Mouse (Mus musculus) CH12.LX (cell line): ENCODE measurements around the gene Dpp6. TPM values are rescaled to one million over a fixed set of nuclear protein-coding genes. Genes with fewer than 3 reads are reported as not detected.

Experiments
- DNase-seq: peaks from one replicate; pipeline ENCODE4 v3.0.0-alpha.2; 2013; ENCODE audit errors: extremely low read depth
- H3K27ac ChIP-seq: 2 replicates; pipeline ENCODE4 v1.5.1; 2012; ENCODE audit warnings: low read depth, mild to moderate bottlenecking, control low read depth, moderate library complexity; ENCODE audit not compliant: insufficient read depth
- H3K27me3 ChIP-seq: replicated peaks from 2 replicates; pipeline ENCODE3; 2012; ENCODE audit warnings: inconsistent platforms
- H3K36me3 ChIP-seq, 2 experiments: replicated peaks in 1 of 2; 2 replicates each; pipeline versions ENCODE3 to v1.6.1; 2012; ENCODE audit warnings: inconsistent platforms in 1 of 2, low read length in 1 of 2, mild to moderate bottlenecking in 1 of 2, mixed read lengths in 1 of 2, moderate library complexity in 1 of 2; ENCODE audit not compliant: control insufficient read depth in 1 of 2, insufficient read depth in 1 of 2
- H3K4me1 ChIP-seq, 2 experiments: 2 replicates each; pipeline ENCODE4 v1.6.1; 2012; ENCODE audit warnings: inconsistent platforms in 1 of 2, moderate library complexity in 1 of 2; ENCODE audit not compliant: insufficient read depth in 2 of 2, control insufficient read depth in 1 of 2
- H3K4me2 ChIP-seq: 2 replicates; pipeline ENCODE4 v1.6.1; 2012; ENCODE audit warnings: low read depth, mild to moderate bottlenecking, control low read depth; ENCODE audit not compliant: poor library complexity, insufficient read depth, severe bottlenecking
- H3K4me3 ChIP-seq, 3 experiments: fragments of 150-350 bp in 1 of 3; sonication (generic) in 1 of 3; replicated peaks in 1 of 3; 2 replicates each; pipeline versions ENCODE3 to v1.5.1; 2011 to 2012; ENCODE audit warnings: low read depth in 2 of 3, low read length in 2 of 3, mild to moderate bottlenecking in 2 of 3, moderate library complexity in 2 of 3, control low read depth in 1 of 3, improper control_type of control experiment in 1 of 3, inconsistent platforms in 1 of 3, mixed read lengths in 1 of 3; ENCODE audit not compliant: poor library complexity in 1 of 3
- H3K79me2 ChIP-seq: replicated peaks from 2 replicates; pipeline ENCODE4 v1.6.1; 2012; ENCODE audit warnings: mild to moderate bottlenecking, moderate library complexity; ENCODE audit not compliant: control insufficient read depth, poor library complexity, insufficient read depth, severe bottlenecking; ENCODE audit errors: extremely low read depth
- H3K9ac ChIP-seq: 2 replicates; pipeline ENCODE4 v1.6.1; 2012; ENCODE audit warnings: low read depth, mild to moderate bottlenecking, control low read depth, moderate library complexity; ENCODE audit not compliant: insufficient read depth
- H3K9me3 ChIP-seq: replicated peaks from 2 replicates; pipeline ENCODE3; 2012; ENCODE audit warnings: low read length, inconsistent platforms, mixed read lengths
- BHLHE40 ChIP-seq: IDR thresholded peaks from 2 replicates; pipeline ENCODE4 v1.6.1; 2011; ENCODE audit warnings: mild to moderate bottlenecking, low read depth, low read length, improper control_type of control experiment
- CHD2 ChIP-seq: IDR thresholded peaks from 2 replicates; pipeline ENCODE4 v1.6.1; 2011; ENCODE audit warnings: low read length, improper control_type of control experiment
- E2F4 ChIP-seq: IDR thresholded peaks from 2 replicates; pipeline ENCODE4 v1.6.1; 2011; ENCODE audit warnings: low read depth, low read length, improper control_type of control experiment; ENCODE audit not compliant: insufficient replicate concordance
- ELF1 ChIP-seq: IDR thresholded peaks from 2 replicates; pipeline ENCODE4 v1.6.1; 2014; ENCODE audit warnings: low read depth, mild to moderate bottlenecking, inconsistent platforms, low read length, improper control_type of control experiment
- EP300 ChIP-seq: IDR thresholded peaks from 2 replicates; pipeline ENCODE4 v1.6.1; 2011; ENCODE audit warnings: low read length, improper control_type of control experiment
- ETS1 ChIP-seq: conservative IDR thresholded peaks from 2 replicates; pipeline ENCODE4 v1.6.1; 2012; ENCODE audit warnings: low read depth, mild to moderate bottlenecking, inconsistent platforms, low read length, improper control_type of control experiment, moderate library complexity
- JUN ChIP-seq: IDR thresholded peaks from 2 replicates; pipeline ENCODE4 v1.6.1; 2011; ENCODE audit warnings: low read depth, mild to moderate bottlenecking, low read length, improper control_type of control experiment, moderate library complexity; ENCODE audit not compliant: insufficient read depth
- JUND ChIP-seq: conservative IDR thresholded peaks from 2 replicates; pipeline ENCODE4 v1.6.1; 2011; ENCODE audit warnings: low read depth, low read length, improper control_type of control experiment
- MAZ ChIP-seq: IDR thresholded peaks from 2 replicates; pipeline ENCODE4 v1.6.1; 2012; ENCODE audit warnings: low read depth, mild to moderate bottlenecking, inconsistent platforms, low read length, improper control_type of control experiment, moderate library complexity
- MEF2A ChIP-seq: IDR thresholded peaks from 2 replicates; pipeline ENCODE4 v1.6.1; 2014; ENCODE audit warnings: low read depth, mild to moderate bottlenecking, inconsistent platforms, low read length, improper control_type of control experiment, borderline replicate concordance
- MYC ChIP-seq: IDR thresholded peaks from 2 replicates; pipeline ENCODE4 v1.6.1; 2011; ENCODE audit warnings: low read depth, mild to moderate bottlenecking, improper control_type of control experiment, low read length
- NELFE ChIP-seq: IDR thresholded peaks from 2 replicates; pipeline ENCODE4 v1.6.1; 2011; ENCODE audit warnings: low read depth, low read length, improper control_type of control experiment
- PAX5 ChIP-seq: IDR thresholded peaks from 2 replicates; pipeline ENCODE4 v1.6.1; 2012; ENCODE audit warnings: low read length, inconsistent platforms, mixed read lengths
- SIN3A ChIP-seq: IDR thresholded peaks from 2 replicates; pipeline ENCODE4 v1.6.1; 2012; ENCODE audit warnings: low read length, improper control_type of control experiment, inconsistent platforms
- USF2 ChIP-seq: conservative IDR thresholded peaks from 2 replicates; pipeline ENCODE4 v1.6.1; 2011; ENCODE audit warnings: low read depth, low read length, improper control_type of control experiment
- ZC3H11A ChIP-seq: IDR thresholded peaks from 2 replicates; pipeline ENCODE4 v1.6.1; 2012; ENCODE audit warnings: low read depth, mild to moderate bottlenecking, inconsistent platforms, low read length, improper control_type of control experiment
- ZKSCAN1 ChIP-seq: IDR thresholded peaks from 2 replicates; pipeline ENCODE4 v1.6.1; 2012; ENCODE audit warnings: low read depth, inconsistent platforms, low read length, improper control_type of control experiment, borderline replicate concordance
- dilution Hi-C: fragments of 300-500 bp; cut with MboI; formaldehyde crosslinking; loops from 2 replicates; pipeline ENCODE4 v1.14.3; 2020; ENCODE audit warnings: low sequenced_read_pairs; ENCODE audit not compliant: extremely low pct_unique_long_range_greater_than_20kb, extremely low pct_ligation_motif_present
- in situ Hi-C: fragments of 300-500 bp; cut with MboI; formaldehyde crosslinking; loops from 3 replicates; pipeline ENCODE4 v1.14.3; 2019; ENCODE audit warnings: low sequenced_read_pairs, low pct_ligation_motif_present, low pct_unique_long_range_greater_than_20kb, mixed read lengths
- polyA plus RNA-seq: library from polyadenylated mRNA; unstranded; fragments of >175 nt; gene quantifications from 2 replicates; pipeline ENCODE4 v1.2.1, GENCODE M21; 2012; ENCODE audit warnings: low read depth; ENCODE audit not compliant: insufficient read length
- total RNA-seq, 2 experiments: library from RNA; depleted of rRNA; stranded (reverse); fragments of 300-350 nt in 1 of 2; fragments of >200 nt in 1 of 2; gene quantifications; 2 replicates each; pipeline ENCODE4 v1.2.3; 2012 to 2014

Gene Dpp6
- total and polyA plus RNA-seq, 3 experiments = not detected

DNA sequence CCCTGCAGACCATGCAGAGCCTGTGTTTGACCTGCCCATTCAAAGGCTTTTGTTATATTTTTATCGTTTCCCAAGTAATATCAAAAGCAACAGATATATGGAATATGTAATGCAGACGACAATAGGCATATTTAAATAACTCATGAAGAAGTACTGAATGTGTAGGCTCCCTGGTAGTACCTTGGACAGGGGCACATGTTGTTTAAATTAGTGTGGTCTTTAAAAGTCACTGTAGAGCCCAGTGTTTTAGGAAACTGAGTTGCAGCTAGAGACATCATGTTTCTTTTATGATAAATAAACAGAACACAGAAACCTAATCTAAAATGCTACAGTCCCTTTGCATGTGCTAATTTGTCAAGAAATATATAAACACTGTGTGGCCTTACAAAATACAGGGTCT lies 403.1 kb downstream of the Dpp6 start:
- no peak for TF ChIP-seq PAX5
- TF ChIP-seq JUND = no peak
- TF ChIP-seq MYC = no peak
- TF ChIP-seq ETS1 = no peak
- no peak for TF ChIP-seq E2F4
- no peaks in the 10 kb centered on the region for H3K27me3 ChIP-seq
- H3K9me3 ChIP-seq = peaks cover 24% of the 10 kb centered on the region
- DNase-seq = no peak
- no peak overlapping the region for H3K4me3 ChIP-seq
- H3K4me2 ChIP-seq = no peak overlapping the region
- no peaks in the 10 kb centered on the region for H3K79me2 ChIP-seq
- H3K4me1 ChIP-seq = no peaks in the 10 kb centered on the region
- no peak overlapping the region for H3K9ac ChIP-seq
- dilution Hi-C loops (no loop called here), in situ Hi-C loops (no loop called here)
- no peak overlapping the region for H3K27ac ChIP-seq
- no peaks in the 10 kb centered on the region for H3K36me3 ChIP-seq

- DNase-seq = no peak
- H3K4me1 ChIP-seq = no peaks in the 10 kb centered on the region
- H3K36me3 ChIP-seq = no peaks in the 10 kb centered on the region
- dilution Hi-C loops (no loop called here), in situ Hi-C loops (no loop called here)
- TF ChIP-seq BHLHE40 (no peak), USF2 (no peak), CHD2 (no peak), ELF1 (no peak), ZC3H11A (no peak), NELFE (no peak), JUN (no peak), E2F4 (no peak), MEF2A (no peak)
- no peak overlapping the region for H3K4me2 ChIP-seq
- no peaks in the 10 kb centered on the region for H3K79me2 ChIP-seq
- H3K4me3 ChIP-seq = no peak overlapping the region
- no peak overlapping the region for H3K27ac ChIP-seq
- H3K9me3 ChIP-seq = peaks cover 25% of the 10 kb centered on the region
- H3K27me3 ChIP-seq = no peaks in the 10 kb centered on the region
- no peak overlapping the region for H3K9ac ChIP-seq
Measured at GRCm38 (mm10) chr5:27242078-27242477, 425.1 kb downstream of the Dpp6 start.

DNA sequence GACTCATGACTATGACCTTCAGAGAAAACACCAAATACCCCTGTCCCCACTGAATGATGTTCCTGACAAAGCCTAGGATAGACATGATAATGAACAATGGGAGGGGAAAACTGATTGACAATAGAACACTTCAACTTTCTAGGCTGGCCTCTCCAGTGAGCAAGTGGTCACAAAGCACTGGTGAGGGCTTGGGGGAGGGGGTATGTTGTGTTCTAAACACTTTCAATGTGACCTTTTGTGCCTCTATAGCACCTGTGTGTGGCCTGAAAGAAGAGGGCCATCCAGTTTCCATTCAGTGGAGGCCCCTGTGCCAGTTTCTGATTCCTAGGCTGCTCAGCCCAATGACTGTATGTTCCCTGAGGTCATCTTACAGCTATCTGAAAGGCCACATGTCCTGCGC lies 426.2 kb downstream of the Dpp6 start:
- Histone ChIP-seq H3K4me1 (no peaks in the 10 kb centered on the region), H3K27me3 (no peaks in the 10 kb centered on the region), H3K9ac (no peak overlapping the region), H3K36me3 (no peaks in the 10 kb centered on the region), H3K27ac (no peak overlapping the region), H3K4me3 (no peak overlapping the region), H3K4me2 (no peak overlapping the region), H3K9me3 (peaks cover 35% of the 10 kb centered on the region), H3K79me2 (no peaks in the 10 kb centered on the region)
- no peak for DNase-seq
- dilution Hi-C loops = no loop called here
- no peak for TF ChIP-seq MAZ
- no peak for TF ChIP-seq ZKSCAN1
- TF ChIP-seq ZC3H11A = no peak
- no peak for TF ChIP-seq ETS1
- no peak for TF ChIP-seq EP300
- no peak for TF ChIP-seq SIN3A
- in situ Hi-C loops = no loop called here
